Mouse (Mus musculus) thymus, postnatal 14 days (tissue): ENCODE results near the gene Olfr490.

Source experiments
- DNase-seq: peaks from one replicate; pipeline ENCODE4 v3.0.0; 2021

The Olfr490 gene

DNA sequence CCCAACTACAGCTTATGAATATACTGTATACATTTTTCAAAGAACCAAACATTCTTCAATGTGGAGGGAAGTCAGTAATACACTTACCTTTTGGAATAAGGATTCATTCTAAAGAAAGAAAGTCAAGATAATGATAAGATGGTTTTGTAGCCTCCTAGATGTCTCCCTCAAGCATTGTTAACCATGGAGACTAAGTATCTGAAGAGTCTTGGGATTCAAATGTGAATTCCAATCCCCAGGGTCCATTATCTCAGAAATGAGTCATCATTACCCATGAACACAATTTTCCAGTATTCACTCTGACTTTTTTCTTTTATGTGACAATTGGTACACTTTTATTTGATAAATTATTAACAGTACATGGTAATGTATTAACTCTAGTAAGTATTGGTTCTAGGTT lies at the start of gene Olfr490:
Gene Olfr490, minus strand, starts transcription at position 101 of the 400 bp plus-strand sequence.
- DNase-seq: no peak

DNA sequence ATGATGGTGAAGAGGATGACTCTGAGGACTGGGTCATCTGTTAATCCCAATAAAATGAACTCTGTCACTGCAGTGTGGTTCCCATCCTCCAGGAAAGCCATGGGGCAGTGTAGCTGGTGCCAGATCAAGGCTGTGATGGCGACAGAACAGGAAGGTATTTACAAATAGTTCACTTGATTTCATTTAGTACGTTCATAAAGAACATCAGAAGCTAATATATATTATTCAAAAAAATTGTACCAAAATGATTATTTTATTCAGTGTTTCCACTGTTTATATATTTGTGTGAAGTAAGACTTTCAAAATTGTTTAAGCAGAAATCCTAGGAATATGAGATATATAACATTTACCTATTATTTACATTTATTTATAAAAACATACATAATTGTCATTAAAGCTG lies 34.8 kb upstream of the Olfr490 start, which contains the start of gene Olfr492:
Gene Olfr492, minus strand, starts transcription at position 101 of the 400 bp plus-strand sequence.
- DNase-seq: no peak

DNA sequence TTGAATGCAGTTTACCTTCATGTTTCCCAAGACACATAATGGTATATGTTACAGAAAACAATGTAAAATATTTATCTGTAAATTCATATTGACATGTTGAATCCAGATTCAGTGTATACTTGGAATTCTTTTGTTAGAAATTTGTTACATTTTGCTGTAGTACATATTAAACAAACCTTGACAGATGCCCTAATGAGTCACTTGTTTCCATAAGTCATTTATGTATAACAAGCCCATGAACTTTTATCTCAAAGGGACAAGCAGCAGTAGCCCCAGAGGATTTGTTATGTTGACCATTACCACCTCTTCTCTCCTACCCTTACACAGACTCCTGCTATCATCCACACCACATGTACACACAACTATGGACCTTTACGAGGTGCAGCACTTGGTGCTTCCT lies 24.4 kb upstream of the Olfr490 start, which contains the start of gene Olfr491:
Gene Olfr491, plus strand, starts transcription at position 301 of the 400 bp plus-strand sequence.
- DNase-seq: no peak

DNA sequence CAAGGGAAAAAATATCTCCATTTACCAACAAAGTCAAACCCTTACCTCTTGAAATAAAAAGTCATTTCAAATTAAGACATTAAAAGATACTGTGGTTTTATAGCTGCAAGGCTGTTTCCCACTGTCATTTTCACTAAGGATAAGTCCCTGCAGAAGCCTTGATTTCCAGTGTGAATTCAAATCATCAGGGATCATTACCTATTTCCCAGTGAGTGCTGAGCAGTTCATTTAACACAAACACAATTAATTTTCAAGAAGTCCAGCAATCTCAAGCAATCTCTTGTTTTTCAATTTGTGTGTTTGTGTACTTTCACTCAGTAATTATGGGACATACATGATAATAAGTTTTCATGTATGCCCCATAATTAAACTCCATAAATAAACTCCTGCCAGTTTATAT lies 30.5 kb downstream of the Olfr490 start, which contains the start of gene Olfr488:
Gene Olfr488, minus strand, starts transcription at position 101 of the 400 bp plus-strand sequence.
- DNase-seq: no peak
